Mouse (Mus musculus) thymus, postnatal 10 days (tissue): ENCODE data around the gene Rgs10.

Experiments used
- DNase-seq, 2 experiments: peaks; one replicate each; pipeline ENCODE4 v3.0.0; 2021; ENCODE audit warnings: low spot score in 2 of 2

Rgs10 gene

DNA sequence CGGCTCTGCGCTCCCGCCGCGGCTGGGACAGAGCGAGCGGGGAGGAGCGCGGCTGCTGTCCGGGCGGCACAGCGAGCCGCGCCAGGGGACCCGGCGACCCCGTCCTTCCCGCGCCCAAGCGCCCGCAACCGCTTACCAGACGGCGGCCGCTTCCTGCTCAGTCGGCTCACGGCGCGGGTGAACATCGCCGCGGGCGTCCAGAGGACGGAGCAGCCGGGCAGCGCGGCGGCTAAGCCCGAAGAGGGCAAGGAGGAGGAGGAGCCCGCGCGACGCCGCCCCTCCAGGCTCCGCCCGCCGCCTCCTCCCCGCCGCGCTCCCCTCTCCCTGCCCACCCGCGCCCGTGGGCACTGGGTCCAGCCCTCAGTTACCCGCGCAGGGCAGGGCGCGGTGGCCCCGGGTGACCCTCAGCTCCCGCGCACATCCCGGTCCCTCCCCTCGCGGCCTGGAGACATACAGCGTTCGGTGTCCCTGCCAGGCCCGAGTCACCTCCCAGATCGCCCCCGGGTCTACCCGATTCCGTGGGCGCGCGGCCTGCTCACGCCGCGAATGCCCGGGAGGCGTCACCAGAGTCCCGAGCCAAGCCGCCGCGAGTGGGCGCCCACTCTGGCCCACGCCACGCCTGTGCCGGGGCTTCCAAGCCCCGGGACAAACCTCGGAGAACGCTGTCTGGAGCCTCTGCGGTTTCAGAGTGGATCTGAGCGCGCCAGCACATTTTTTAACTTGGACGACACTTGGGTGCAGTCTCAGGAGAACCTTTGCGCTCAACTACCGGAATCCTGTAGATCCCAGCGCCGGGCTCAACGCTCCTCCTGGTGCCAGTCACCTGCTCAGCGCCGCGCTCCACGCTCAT, at the start of gene Rgs10:
TSS of gene Rgs10 (minus strand) at position 829 of the 850 bp plus-strand sequence.
- peak; percentile 46 to 57 for DNase-seq

DNA sequence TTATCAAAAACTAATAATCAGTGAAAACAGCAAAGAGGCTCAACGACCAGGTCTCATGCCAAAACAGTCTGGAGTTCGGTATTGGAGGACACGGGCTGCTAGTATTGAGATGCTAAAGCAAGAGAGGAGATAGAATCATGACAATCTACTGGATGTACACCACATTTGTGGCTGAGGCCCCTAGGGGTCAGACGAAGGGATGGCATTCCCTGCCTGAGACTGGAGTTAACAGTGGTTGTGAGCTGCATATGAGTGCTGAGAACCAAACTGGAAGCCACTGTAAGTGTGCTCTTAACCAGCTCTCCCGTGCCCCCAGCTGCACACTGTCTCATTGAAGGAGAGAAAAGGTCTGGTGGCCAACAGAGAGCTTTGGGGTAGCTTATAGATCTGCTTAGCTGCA, 43.8 kb upstream of the Rgs10 start:
- DNase-seq, result peak; percentile 5 to 6

DNA sequence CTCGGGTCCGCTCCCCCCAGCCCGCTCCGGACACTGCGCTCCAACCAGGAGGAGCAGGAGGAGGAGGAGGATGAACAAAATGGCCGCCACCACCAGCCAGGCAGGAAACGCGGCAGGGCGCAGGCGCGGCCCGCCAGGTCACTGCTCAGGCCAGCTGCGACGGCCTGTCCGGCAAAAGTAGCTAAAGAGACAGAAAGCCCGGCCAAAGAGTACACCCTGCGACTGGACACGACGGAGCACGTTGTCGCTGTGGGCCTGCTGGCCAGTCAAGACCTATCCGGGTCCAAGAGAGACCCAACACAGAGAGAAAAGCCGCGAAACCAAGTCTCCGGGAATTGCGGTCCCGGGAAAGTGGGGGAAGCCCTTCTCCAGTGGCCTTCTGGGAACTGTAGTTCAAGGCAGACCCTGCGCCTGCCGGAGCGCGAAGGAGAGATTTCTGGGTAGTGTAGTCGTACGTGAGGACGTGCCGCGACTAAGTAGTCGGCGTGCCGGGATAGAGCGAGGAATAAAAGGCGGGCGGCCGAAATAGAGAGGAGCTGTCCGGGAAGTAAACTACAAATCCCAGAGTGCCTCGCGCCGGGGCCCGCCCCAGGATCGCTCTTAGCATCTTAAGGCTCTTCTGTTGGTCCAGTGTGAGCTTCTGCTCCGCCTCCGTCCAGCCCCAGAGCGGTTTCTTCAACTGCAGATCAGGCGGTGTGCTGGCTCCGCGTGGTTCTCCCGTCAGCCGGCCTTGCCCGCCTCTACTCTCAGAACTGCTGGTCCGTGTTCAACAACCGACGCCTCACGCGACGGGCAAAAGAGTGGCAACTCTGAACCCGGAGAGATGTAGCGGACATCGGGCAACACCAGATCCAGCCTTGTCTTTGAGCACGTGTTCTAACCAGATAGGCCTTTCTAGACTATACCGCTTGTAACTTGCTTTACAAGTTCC, 43.0 kb upstream of the Rgs10 start, which contains the start of gene Tial1:
TSS of gene Tial1 (minus strand) at position 433 of the 931 bp plus-strand sequence.
- peak; percentile 91 to 93 for DNase-seq

DNA sequence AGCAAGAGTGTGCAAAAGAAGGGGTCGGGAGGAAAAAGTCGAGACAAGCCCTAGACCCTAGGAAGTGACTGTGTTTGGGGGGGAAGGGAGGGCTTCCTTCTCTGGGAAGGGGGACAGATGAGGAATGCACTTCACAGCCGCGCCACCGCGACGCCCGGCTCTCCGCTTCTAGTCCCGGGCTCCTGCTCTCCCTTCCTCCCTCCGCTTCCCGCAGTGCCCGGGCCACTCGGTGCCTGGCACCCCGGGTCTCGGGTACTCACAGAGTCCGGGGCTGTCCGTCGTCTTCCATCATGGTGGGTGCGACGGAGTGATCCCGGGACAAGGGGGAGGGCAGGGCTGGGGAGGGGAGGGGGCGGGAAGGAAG, 42.3 kb upstream of the Rgs10 start:
- peak in 1 of 2 experiments; percentile 44 for DNase-seq

DNA sequence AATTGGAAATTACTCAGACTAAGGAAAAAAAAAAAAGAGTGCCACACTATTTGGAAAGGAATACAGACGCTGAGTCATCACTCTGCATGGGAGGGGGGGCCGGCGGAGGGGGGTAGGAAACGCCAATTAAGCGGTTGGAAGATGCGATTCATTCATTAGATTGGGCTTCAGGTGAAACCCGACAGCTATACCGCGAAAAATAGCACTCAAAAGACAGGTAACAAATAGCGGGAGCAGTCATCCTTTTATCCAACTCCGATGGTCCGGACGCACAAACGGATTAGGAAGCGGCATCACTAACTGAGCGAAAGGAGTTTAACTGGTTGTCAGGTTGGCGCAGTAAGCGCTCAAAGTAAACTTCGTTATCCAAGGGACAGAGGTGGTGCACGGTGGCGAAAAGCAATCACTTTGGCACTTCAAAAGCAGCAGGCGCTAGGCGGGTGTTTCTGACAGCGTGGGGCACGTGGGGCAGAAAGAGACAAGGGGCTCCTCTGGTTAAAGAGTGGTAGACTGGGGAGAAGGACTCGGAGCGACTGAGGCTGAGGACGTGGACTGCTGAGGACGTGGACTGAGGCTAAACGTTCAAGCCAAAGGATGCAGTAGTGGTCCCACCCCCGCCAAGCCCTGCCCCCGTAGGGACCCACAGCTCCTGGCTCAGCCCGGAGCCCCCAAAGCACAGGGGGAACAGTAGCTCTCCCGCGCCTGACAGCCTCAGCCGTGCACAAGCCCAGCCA, 41.7 kb upstream of the Rgs10 start:
- peak; percentile 45 to 50 for DNase-seq

DNA sequence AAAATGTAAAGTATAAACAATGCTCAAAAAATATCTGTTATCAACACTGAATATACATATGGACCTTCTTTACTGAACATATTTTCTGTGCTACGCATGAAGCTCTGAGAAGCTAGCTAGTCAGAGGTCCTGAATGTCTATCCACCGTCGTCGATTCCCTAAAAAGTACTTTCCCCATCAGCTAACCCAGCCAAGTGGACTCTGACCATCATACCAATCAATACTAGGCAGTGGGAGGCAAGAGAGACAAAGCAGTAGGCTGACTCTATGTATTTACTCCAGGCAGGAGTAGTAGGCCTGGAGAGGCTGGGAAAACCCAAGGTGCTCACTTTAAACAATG, 41.2 kb upstream of the Rgs10 start:
- no peak for DNase-seq

DNA sequence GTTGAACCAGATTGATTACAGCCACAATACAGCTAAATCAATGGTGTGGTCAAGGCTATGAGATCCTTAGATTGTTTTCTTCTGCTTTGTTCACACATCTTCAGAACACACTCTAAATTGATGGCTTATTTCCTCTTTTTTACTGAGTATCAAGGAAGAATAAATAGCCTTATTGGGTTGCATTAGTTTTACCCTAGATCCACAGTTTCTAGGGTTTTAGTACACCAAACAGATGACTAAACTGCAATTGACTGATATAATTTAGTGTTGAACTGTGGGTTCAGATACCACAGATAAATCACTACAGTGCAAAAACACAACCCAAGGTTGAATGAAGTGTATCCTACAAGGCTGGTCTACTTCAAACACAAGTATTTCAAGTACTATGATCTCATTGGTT, 39.5 kb upstream of the Rgs10 start:
- DNase-seq, result no peak

DNA sequence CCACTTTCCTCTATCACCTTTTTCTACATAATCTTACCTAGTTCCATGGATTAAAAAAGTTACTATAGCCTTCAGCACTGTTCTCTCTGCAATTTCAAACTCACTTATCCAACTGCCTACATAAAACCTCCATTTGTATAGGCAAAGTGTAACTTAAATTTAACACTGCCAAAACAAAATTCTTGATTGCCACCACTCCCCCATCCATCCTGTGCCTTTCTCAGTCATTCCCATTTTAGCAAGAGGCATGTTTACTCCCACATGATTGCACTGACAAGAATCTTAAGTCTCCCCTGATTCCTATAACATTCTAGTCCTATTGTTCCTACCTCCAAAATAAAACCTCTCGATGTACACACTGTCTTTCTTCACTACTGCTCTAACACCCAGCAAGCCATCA, 34.2 kb upstream of the Rgs10 start:
- no peak for DNase-seq

DNA sequence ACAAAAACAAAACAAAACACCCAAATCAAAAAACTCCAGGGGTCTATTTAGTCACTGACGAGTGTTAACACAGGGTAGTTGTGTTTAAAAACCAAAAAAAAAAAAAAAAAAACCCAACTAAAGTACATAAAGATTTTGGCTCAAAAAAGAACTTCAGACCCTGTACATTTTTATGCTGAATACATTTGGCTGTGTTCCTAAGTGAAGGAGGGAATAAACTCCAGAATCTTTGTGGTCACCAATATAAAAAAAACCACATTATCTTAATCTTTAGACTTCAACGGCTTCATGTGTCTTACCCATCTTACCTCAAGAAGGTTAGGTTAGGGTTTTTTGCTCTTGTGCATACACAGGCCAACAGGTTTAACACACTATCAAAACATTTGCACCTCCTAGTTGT, 22.0 kb upstream of the Rgs10 start:
- DNase-seq, result no peak

DNA sequence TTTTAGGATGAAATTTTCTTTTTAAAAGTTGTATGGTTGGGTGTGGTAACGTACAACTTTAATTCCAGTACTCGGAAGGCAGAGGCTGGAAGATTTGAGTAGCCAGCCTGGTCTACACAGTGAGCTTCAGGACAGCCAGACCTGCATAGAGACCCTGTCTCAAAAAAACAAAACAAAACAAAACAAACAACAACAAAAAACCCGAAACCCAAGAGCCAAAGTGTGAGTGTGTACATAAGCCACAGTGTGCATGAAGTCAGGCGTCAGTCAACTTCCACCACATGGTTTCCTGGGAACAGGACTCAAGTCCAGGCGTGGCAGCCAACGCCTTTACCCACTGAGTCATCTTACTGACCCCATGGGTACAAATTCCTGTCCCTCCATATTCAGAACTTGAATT, 20.7 kb upstream of the Rgs10 start:
- no peak for DNase-seq

DNA sequence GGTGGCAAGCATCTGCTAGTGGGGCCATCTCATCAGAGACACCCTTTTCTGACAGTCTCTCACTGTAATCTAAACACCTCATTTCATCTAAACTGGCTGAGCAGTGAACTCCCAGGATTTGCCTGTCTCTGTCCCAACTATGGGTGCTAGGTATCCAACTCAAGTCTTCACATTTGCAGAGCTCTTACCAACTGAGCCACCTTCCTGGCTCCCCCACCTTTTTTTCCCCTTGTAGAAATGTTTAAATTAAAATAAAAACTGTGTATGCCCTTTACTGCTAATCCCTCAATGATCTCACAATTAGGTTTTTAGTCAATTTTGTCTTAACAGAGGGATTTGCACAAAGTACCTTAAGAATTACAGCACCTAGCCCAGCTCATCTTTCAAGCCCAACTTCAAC, 19.6 kb upstream of the Rgs10 start:
- no peak for DNase-seq

DNA sequence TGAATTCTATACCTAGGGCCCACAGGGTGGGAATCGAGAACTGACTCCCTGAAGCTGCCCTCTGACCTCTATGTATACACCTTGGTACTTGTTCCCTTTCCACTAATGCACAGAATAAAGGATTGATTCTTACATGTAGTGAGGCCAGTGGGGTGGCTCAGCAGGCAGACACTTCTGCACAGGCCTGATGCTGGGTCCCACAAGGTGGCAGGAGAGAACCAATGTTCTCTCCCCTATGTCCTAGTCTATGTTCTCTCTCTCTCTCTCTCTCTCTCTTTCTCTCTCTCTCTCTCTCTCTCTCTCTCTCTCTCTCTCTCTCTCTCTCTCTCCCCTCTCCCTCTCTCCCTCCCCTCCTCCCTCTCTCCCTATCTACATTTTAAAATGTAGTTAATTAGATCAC, 14.7 kb upstream of the Rgs10 start:
- DNase-seq, result no peak

DNA sequence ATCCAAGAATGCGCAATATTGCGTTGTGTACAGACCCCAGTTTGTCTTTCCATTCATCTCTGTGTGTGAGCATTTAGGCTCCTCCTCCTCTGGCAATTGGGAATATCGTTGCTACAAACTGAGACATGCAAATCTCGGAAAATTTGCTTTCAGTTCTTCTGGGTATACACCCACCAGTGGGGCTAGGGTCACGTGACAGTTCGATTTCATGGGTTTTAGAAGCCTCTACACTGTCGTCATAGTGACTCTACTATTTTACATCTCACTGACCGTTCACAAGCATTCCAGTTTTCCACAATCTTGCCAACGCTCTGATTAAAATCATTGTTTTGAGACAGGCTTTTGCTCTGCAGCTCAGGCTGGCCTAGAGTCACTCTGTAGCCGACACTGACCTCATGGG, 14.0 kb upstream of the Rgs10 start:
- no peak for DNase-seq

DNA sequence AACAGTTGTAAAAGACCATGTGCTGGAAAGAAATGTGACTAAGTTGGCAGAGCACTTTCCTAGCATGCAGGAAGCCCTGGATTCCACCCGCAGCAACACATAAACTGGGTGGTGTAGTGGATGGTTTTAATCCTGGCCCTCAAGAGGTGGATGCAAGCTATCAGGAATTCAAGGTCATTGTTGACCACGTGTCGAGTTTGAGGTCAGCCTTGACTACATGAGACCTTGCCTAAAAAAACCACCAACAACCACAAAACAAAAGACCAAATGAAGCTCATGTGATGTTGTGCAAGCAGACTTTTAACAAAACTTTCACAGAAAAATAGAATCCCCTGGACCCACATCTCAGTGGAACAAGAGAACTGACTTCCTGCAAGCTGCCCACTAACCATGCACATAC, 3.9 kb upstream of the Rgs10 start:
- no peak for DNase-seq

DNA sequence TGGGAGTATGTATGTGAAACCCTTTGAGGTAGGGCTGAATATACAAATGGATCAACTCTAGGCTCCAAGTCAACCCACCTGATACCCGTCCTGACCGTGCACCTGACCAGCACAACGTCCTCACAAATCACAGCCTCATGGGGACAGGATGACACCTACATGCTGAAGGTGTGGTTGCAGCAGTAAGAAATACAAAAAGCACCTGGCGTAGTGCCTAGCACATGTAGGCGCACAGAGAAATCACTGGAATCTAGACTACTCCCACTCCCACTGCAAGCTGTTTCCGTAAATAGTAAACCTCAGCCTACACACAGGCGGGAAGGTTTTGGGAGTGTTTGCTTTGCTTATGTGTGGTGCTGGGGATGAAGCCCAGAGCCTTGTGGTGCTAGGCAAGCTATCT, 3.1 kb upstream of the Rgs10 start:
- DNase-seq, result no peak

DNA sequence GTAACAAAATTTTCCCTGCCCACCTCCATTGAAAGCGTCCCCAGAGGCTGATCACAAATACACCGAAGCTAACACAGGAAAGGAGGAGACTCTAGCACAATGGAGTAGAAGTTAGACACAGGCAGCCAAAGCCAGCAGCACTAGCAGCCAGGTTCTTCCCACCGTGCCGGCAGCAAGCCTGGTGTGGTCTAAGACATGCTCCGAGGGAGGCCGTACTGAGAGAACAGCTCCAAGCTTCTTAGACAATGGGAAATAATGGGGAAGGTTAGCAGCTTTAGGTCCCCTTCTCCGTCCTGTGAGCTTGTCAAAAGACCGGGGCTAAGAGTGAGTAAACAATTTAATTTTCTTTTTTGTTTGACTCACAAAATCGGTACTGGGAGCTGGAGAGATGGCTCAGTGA, 1.1 kb upstream of the Rgs10 start:
- no peak for DNase-seq

DNA sequence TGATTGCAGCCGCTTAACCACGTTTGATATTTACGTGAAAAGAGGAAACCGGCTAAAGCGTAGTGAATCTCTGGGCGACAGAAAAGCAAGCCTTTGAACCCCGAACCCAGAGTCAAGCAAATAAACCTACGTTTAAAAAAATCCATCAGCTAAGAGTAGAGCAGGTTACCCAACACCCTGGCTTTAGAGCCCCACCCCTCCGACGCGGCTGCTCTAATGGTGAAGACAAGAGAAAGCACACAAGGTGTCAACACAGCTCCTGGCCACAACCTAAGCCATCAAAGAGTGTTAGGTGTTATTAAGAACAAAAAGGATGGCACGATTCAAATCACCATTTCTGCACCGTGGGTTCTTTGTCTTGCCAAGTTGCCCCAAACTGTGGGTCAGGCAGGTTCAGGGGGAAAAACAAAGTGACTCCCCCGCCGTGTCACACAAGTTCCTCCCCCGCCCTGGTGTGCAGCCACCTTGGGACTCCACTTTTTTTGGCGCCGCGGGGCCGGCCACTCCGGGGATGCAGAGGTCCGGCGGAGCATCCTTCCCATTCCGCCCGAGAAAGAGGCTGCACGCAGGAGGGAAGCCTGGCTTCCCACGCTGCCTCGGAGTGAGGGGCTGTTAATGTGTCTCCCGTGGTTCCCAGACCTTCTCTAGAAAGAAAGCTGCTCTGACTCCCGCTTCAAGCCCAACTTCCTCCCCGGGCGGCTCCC, 1.2 kb downstream of the Rgs10 start:
- no peak for DNase-seq

DNA sequence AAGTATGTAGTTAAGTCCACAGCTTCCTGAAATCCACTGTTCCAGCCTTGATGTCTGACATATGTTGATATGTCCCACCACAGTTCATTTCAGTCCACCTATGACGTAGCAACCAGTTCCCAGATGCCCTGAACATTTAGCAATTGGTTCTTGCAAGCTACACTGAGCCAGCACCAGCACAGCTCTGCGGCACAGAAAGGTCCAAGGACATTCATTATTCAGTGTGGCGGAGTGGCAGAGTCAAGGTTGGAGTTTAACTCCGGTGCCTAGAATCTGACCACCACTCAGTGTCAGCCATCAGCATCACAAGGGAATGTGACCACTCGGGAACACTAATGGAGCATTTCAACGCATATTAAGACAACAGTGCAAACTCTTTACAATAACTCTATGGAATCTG, 1.9 kb downstream of the Rgs10 start:
- no peak for DNase-seq

DNA sequence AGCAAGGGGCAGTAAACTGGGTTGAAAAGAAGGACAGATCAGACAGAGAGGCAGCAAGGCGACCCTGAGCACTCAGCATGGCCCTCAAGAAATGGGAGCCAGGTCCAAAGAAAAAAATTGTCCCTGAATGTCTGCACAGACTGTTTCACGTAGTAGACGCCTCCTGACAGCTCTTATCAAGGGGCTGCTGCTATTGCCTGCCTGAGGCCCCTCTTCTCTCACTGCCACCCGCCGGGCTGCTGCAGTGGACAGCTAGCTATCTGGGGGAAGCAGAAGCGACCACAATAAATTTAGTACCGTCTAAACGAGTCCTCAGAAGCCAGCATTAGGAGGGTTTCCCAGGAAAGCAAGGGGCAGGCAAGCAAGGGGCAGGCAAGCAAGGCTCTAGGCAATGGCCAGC, 4.1 kb downstream of the Rgs10 start:
- DNase-seq, result no peak

DNA sequence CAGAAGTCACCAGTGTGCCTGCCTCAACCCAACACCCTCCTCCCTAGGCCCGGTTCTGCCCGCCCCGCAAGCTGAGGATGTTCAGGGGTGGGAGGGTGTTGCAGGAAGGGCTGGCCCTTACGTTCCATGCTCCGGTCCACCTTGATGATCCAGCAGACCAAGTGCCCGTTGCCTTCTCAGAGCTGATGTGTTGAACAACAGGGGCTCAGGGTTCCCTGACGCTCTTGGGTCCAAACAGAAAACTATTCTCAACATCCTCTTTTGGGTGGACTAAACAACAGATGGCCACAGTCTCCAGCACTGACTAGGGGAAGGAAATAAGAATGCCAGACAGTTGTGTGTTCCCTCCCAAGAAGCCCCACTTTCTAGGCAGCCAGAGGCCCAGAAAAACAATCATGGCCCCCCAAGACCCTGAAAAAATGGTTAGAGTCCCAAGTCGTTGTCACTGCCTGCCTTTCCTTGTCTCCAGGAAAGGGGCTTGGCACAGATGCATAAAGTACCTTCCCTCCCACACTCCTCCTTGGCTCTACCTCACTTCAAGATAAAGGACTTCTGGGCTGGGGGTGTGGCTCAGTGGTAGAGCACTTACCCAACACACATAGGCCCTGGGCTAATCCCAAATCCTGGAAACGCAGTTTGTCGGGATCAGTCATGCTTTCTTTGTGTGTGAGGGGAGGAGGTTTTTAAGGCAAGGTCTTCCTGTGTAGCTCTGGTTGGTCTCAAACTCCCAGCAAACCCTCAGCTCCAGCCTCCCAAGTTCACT, 6.3 kb downstream of the Rgs10 start:
- no peak for DNase-seq
